Mouse (Mus musculus) CD4-positive, CD25-positive, alpha-beta regulatory T cell (primary cell): ENCODE data around the gene Lin37. TPM values are rescaled to one million over a fixed set of nuclear protein-coding genes. Genes with fewer than 3 reads are reported as not detected.

Experiments
- polyA plus RNA-seq: library from polyadenylated mRNA; unstranded; fragments of 100-300 nt; shearing (Covaris generic); gene quantifications from one replicate; pipeline ENCODE4 v1.2.1, GENCODE M21; 2017

The Lin37 gene
- polyA plus RNA-seq = 89.4 TPM

DNA sequence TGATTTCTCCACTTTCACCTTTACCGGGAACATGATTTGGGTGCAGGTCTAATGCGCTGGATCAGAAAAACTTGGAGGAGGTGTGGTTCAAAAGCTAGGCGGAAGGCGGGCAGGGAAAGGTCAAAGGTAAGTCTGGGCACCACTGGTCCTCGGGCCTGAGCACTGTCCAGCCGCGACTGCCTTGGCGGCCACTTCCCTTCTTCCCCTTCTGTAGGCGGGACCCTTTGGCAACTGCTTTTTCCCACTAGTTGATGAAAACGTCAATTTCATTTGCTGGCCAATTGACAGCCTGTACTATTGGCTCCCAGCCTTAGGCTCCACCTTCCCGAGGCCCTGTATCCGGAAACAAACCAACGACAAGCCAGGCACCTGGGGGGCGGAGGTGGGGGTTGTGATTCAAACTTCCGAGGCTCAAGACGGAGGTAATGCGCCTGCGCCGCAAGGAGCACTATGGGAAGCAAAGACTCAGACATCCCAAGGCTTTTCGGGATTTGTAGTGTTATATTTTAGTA, at the start of gene Lin37:
TSS of gene Lin37 (minus strand) at position 396 of the 512 bp plus-strand sequence.

DNA sequence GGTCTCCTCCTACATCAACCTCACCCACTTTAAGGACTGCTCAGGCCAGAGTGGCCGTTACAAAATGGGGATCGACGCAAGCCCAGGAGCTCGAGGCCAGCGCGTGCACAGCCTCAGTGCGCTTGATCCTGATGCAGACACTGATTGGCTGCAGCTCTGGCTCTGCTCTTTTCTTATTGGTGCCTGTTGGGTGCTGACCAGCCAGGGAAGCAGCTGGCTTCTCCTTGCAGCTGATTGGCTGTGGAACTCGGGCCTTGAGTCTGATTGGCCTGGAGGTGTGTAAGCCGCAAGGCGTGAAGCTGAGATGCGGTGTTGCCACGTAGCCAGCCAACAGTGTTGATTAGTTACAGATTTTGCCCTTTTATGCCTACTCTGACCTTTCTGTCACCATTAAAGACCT, 39.1 kb upstream of the Lin37 start, which contains the start of gene Zbtb32:
TSS of gene Zbtb32 (minus strand) at position 124 of the 400 bp plus-strand sequence.

DNA sequence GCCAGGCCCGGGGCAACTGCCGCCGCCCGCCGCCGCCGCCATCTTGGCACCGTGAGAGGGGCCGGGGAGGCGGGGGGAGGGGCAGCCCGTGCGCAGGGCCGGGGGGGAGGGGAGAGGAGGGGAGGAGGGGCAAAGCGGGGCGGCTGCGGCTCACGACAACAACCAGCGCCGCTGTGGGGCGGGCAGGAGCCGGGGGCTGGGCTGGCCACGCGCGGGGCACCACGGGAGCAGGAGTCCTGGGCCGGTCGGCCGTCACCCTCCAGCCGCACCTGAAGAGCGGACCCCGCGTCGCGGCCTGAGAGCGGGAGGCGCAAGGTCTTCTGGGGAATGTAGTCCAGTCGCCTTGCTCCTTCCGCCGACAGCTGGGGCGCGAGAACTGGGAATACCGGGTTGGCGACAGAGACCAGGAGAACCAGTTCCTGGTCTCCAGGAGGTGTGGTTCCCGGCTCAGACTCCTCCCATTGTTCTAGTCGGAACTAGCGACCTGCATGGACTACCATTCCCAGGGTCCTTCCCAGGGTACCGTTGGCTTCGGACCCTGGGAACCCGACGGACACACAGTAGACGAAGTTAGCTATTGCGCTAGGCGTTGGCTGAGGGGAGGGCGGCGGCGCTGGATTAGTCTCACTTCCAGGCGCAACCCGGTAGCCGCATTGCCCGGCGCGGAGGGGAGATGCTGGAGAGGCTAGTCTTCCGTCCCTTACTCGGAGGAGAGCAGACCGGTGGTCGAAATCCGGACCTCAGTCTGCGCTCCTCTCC, 29.2 kb upstream of the Lin37 start, which contains the start of gene Kmt2b:
TSS of gene Kmt2b (minus strand) at position 51 of the 759 bp plus-strand sequence.

DNA sequence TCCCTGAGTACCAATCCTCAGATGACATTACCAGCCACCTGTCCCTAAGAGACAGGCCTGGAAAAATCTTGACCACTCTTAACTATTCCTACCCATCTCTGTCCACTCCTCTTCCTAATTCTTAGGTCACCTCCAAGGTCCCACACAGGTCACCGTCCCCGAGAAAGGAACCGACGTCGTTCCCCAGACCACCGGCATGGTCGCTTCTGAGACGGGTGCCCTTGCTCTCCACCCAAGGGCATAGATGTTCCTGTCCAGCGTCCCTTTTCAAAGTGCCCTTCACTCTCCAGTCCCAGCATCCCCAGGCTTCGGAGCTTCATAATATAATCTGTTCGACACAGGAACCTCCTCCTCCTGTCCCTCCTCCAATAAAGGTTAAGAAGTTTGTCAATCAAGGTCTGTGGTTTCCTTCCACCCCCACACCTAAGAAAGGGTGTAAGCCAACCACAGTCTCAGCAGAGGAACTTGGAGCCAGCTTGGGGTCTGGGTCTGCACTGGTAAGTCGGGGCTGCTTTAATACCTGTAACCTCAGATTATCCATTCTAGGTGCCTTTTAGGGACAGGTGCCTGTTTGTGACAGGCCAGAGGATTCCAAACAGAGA, 5.4 kb upstream of the Lin37 start, which contains the start of gene Igflr1:
TSS of gene Igflr1 (plus strand) at position 458 of the 602 bp plus-strand sequence.

DNA sequence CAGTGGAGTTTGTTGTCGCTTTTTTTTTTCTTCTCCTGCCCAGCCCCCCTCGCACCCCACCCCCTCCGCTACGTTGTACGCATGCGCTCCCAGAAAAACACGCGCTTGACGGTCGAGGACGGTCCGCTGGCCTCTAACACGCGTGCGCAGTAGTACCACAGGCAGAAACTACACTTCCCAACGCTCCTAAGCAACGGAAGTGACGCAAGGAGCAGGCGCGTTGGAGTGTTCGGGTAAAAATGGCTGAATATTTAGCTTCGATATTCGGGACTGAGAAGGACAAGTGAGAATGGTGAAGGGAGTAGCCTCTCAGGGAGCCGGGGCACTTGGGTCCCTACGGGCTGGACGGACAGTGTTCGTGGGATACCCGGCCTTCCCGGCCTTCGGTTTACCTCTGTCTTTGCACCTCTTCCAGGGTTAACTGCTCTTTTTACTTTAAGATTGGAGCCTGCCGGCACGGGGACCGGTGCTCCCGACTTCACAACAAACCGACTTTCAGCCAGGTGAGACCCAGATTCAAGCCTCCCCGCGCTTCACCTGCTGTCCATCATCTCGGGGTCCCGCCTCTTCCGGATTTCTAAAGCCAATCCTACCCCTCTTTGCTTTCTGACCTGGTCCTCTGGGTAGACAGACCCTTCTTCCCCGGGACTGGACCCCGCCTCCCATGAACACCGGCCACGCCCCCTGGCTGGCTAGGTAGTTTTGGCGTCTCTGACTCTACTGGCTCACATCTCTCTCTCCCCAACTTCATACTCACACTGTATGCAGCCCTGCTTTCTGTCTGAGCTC, 3.7 kb upstream of the Lin37 start, which contains the start of the genes U2af1l4, Gm49396 and Psenen:
TSS of gene U2af1l4 (plus strand) at position 185 of the 789 bp plus-strand sequence.
TSS of gene Gm49396 (plus strand) at position 228 of the 789 bp plus-strand sequence.
TSS of gene Psenen (minus strand) at position 511 of the 789 bp plus-strand sequence.

DNA sequence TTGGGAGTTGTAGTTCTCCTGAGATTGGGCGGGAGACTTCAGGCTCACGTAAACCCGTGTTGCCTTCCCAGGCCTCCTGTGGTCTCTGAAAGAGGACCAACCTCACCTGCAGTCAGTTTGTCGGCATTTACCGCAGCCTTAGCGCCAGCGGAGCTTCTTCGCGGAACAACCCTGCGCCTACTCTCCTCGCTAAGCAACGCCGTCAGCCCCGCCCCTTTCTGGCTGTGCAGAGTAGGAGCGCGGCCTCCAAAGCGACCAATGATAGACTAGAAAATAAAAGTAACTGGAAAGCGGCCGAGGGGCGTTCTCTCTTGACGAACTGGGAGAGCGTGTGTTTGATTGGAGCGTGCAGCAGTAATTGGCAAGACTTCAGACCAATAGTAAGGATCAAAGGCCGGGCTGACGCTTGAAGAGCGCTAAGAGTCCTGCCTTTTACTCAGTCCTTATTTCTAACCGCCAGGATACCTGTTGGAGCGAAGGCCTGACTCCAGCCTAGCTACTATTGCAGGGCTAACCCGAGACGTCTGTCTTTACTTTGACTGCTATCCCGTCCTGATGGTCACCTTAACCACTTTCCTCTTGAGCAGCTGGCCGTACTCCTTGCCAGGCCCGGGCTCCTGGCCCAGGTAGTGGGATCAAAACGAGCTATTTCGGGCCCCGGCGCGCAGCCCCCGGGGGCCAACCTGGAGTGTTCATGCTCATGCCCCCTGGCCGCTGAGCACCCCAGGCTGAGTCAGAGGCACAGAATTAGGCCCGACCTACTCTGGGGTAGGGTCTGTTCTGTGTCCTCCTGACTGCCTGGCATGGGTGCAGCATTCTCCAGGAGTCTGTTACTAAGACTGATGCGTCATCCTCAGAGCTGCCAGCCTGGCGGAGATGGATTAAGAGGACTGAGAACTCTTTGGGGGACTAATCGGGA, 7.3 kb downstream of the Lin37 start, which contains the start of the genes Hspb6 and Proser3:
TSS of gene Hspb6 (plus strand) at position 77 of the 919 bp plus-strand sequence.
TSS of gene Proser3 (minus strand) at position 198 of the 919 bp plus-strand sequence.

DNA sequence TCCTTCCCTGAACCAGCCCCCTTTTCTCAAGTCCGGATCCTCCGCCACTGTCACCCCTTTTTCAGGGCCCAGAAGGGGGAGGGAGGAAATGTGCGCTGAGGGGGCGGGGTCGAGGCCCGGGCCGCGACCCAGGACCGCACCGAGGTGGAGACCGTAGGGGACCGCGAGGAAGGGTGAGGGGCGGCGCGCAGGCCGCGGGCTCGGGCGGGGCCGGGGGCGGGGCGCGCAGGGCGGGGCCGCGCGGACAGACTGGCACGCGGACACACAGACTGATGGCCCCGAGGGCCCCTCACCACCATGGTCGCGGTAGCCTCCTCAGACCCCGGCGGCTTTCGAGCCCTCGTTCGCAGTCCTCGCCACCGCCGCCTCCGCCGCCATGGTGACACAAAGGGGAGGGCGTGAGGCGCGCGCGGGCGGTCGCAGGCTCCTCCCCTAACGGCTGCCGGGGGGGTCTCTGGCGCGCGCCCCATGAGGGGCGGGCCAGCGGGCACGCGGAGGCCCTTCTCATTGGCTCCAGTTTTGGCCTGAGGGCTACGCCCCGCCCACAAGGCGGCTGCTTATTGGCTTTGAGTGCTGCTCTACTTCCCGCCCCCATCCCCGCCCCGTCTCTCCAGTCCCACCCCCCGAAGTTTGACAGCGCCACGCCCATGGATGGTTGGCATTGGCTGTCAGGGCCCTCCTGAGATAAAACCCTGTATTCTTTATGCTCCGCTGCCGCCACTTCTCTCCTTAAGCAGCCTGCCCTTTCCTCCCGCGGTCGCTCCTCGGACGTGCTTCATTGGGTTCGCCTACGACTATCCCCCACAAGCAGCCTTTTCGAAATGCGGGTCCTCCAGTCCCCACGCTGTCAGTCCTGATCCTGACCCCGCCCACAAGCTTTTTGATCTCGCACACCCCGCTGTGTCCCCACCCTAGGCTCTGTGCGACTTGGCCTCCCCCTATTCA, 24.7 kb downstream of the Lin37 start, which contains the start of gene Arhgap33:
TSS of gene Arhgap33 (minus strand) at position 428 of the 945 bp plus-strand sequence.

Other genes with a start within 250 kb of the Lin37 start
- 15.5 TPM for gene Syne4, start 245.0 kb downstream of the Lin37 start, polyA plus RNA-seq
- not detected for gene E130208F15Rik, start 238.1 kb downstream of the Lin37 start, polyA plus RNA-seq
- 64.6 TPM for gene Sdhaf1, start 235.9 kb downstream of the Lin37 start, polyA plus RNA-seq
- not detected for gene Lrfn3, start 197.1 kb downstream of the Lin37 start, polyA plus RNA-seq
- gene Tyrobp, start 146.1 kb downstream of the Lin37 start, polyA plus RNA-seq = 5.5 TPM
- gene Hcst, start 140.0 kb downstream of the Lin37 start, polyA plus RNA-seq = 409 TPM
- 99.8 TPM for gene Nfkbid, start 138.1 kb downstream of the Lin37 start, polyA plus RNA-seq
- gene Aplp1, start 114.3 kb downstream of the Lin37 start, polyA plus RNA-seq = 17.8 TPM
- not detected for gene Kirrel2, start 102.1 kb downstream of the Lin37 start, polyA plus RNA-seq
- not detected for gene Nphs1, start 101.5 kb downstream of the Lin37 start, polyA plus RNA-seq
- gene Prodh2, start 66.2 kb downstream of the Lin37 start, polyA plus RNA-seq = not detected
- 1.2 TPM for gene Arhgap33, start 24.8 kb downstream of the Lin37 start, polyA plus RNA-seq
- gene Hspb6, start 7.7 kb downstream of the Lin37 start, polyA plus RNA-seq = 4.2 TPM
- 9.9 TPM for gene Proser3, start 7.5 kb downstream of the Lin37 start, polyA plus RNA-seq
- gene U2af1l4, start 3.5 kb upstream of the Lin37 start, polyA plus RNA-seq = 47.2 TPM
- gene Gm49396, start 3.5 kb upstream of the Lin37 start, polyA plus RNA-seq = 86.6 TPM
- gene Psenen, start 3.8 kb upstream of the Lin37 start, polyA plus RNA-seq = 217 TPM
- 150 TPM for gene Igflr1, start 5.6 kb upstream of the Lin37 start, polyA plus RNA-seq
- gene Kmt2b, start 28.9 kb upstream of the Lin37 start, polyA plus RNA-seq = 15.9 TPM
- gene Zbtb32, start 39.1 kb upstream of the Lin37 start, polyA plus RNA-seq = 11.7 TPM
- 0.83 TPM for gene Upk1a, start 53.0 kb upstream of the Lin37 start, polyA plus RNA-seq
- 581 TPM for gene Cox6b1, start 66.3 kb upstream of the Lin37 start, polyA plus RNA-seq
- not detected for gene Etv2, start 76.0 kb upstream of the Lin37 start, polyA plus RNA-seq
- 204 TPM for gene Rbm42, start 90.5 kb upstream of the Lin37 start, polyA plus RNA-seq
- 37.3 TPM for gene Haus5, start 105.2 kb upstream of the Lin37 start, polyA plus RNA-seq
- not detected for gene Pmis2, start 111.8 kb upstream of the Lin37 start, polyA plus RNA-seq
- gene 2200002J24Rik, start 139.1 kb upstream of the Lin37 start, polyA plus RNA-seq = not detected
- gene Atp4a, start 152.4 kb upstream of the Lin37 start, polyA plus RNA-seq = not detected
- 116 TPM for gene Tmem147, start 169.7 kb upstream of the Lin37 start, polyA plus RNA-seq
- 0.36 TPM for gene Gapdhs, start 183.8 kb upstream of the Lin37 start, polyA plus RNA-seq
- 1.1 TPM for gene Sbsn, start 191.6 kb upstream of the Lin37 start, polyA plus RNA-seq
- gene Dmkn, start 203.9 kb upstream of the Lin37 start, polyA plus RNA-seq = not detected
- not detected for gene Krtdap, start 228.1 kb upstream of the Lin37 start, polyA plus RNA-seq